Mouse (Mus musculus) cerebellum, adult 9-10 months (tissue): ENCODE measurements around the gene Zp3.

Experiments
- DNase-seq: peaks from one replicate; pipeline ENCODE4 v3.0.0; 2022

The Zp3 gene

DNA sequence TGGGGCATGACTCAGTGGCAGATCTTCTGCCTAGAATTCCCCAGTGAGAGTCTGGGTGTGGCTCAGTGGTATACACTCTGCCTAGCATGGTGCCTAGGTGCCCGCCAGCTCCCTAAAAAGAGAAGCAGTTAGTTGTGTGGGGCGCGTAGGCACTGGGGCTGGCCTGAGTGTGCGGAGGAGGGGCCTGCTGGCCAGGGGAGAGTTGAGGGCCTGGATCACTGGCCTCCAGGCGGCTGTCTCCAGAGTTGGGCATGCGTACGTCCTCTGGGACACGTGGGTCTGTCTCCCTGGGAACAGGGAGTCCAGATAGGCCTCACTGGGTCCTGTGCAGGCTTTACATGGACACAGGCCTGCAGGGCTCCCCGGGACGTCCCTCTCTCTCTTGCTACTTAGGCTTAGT lies 35.0 kb downstream of the Zp3 start:
- DNase-seq = no peak

DNA sequence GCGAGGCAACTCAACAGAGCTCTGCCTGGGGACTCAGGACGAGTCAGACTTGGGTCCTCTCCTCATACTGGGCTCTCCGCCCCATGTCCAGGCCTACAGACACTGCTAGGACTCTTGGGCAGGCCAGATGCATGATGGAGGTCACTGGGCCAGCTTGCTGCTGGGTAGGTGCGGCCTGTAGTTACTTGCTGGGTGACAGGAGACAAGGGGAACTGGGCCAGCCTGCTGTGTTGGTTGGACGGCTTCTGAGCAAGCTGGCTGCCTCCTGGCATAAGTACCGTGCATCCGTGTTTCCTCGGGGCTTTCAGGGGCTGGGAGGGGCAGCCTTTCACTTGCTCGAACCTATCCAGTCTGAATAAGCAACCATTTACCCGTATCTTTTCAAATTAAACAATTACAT lies 35.7 kb downstream of the Zp3 start:
- no peak for DNase-seq

DNA sequence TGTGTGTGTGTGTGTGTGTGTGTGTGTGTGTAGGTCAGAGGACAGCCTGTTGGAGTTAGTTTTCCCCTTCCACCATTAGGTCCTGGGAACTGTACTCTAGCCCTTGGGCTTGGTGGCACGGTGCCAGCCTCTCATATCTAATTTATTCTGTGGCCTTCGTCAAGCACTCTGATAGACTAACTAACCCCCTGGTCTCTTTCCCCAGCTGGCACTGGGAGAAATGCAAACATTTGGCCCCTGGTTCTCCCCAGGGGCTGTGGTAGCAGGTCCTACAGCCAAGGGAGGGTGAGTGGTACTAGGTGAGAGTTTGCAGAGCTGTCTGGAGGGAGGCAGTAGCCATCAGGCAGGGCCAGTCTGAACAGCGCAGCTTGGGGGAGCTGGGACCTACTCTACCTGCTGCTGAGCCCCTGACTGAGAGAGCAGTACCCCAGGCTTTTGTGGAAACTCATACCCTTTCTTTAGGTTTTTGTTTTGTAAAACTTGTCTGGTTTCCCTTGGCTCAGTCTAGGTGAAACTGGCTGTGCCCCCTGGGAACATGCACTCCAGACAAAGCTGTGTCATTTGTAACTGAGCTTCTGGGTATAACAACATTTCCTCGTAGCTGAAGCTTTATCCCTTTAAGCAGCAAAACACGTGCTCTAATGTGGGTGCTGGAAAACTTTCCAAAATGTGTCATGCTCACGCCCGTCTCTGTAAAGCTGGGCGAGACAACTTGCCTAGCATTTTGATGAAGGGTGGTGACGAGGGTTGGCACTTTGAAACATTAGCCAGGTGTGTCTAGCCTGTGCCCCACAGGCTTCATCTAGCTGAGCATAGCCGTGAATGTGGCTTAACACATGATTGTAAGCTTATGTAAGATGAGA lies 36.3 kb downstream of the Zp3 start:
- DNase-seq = no peak

- DNase-seq = no peak
Measured at GRCm38 (mm10) chr5:136017262-136017661, 37.4 kb downstream of the Zp3 start.

DNA sequence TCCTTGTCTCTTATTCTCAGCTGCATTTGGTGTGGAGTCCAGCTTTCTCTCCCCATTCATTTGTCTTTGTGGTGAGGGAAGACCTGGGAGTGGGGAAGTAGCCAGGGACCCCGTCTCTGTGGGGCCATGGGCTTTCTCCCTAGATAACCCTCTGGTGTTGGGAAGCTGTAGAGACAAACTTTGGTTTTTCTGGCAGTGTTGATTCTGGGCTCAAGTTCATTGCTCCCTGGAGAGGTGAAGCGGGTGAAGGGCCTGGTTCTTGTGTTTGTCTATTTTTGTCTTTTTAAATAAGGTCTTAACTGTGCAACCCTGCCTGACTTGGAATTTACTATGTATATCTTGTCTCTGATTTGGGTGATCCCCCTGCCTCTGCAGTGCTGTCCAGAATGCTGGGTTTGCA lies 38.8 kb downstream of the Zp3 start:
- DNase-seq = no peak

DNA sequence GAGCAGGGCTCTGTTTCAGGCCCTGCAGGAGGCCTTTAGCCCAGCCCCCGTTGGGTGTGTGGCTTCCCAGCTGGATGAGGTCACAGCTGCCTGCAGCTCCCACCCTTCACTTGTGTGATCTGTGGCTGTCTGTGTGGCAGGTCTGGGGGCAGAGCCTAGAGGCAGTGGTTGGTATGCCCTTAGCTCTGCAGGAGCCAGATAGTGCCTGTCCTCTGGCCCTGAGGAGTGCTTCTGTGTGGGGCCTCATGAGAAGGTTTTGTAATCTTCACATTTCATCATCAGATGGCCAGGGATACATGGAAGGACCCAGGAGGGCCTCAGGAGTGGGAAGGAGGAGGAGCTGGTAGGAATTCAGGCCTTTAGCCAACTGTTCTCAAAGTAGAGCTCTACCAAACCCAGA lies 40.0 kb downstream of the Zp3 start:
- no peak for DNase-seq

GRCm38 (mm10) chr5:136025712-136026111 lies 45.8 kb downstream of the Zp3 start:
- peak; percentile 43 for DNase-seq

DNA sequence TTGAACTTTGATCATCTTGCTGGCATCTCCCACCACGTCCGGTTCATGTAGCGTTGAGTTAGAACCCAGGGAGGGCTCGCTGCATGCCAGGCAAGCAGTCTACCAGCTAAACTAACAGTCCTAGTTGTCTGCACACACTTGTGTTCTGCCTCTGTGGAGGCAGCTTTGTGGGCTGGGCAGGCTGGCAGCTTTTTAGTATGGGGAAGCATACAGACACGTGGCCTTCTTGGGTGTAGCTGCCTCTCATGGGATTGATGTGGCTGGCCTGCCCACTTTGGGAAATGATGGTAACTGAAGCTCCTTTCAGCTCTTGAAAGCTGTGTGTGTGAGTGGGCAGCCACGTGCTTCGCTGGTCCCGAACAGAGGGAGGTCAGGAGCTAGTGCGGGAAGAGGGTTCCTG lies 47.0 kb downstream of the Zp3 start:
- DNase-seq = no peak

DNA sequence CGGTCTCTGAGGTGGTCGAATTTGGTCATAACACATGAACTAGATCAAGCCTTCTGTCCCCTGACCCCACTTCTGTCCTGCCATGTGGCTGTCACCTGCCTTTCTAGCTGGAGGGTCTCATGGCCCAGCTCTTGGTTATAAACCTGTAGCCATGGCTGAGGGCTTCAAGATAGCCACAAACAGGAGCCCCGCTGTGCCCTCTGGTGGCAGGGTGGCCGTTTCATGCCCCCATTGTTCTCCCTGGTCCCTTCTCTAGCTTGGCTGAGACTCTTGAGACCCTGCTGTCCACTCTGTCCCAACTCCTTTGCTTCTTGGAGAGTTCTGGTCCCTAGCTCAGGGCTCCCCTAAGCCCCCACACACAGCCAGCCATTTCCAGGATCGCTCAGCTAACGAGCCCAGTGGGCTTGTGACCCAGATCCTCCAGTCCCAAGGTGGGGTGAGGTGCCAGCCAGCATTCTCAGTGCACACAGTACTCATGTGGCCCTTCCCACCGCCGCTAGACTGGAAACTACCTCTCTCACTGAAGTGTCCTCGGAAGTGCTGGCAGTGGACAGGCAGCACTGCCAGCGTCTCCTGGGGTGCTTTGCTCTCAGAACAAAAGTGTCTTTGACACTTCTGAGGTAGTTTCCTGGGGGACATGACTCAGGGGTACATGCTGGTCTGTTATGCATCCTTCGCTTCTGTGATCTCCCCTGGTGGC lies 47.9 kb downstream of the Zp3 start:
- no peak for DNase-seq

DNA sequence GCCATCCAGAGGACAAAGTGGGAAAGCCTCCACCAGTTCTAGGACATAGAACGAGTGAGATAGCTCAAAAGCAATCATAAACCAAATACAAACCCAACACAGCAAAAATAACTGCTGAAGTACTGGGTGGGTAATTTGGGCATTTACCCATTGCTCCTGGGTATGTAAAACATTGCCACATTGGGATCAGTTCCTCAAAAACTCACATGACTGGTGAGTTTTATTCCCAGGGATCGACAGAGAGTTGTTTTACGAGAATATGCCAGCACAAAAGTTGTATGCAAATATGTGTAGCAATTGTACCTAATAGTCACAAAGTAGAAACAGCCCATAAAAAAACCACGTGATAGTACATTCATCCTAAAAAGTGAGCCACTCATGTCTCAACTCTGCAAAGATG lies 55.0 kb downstream of the Zp3 start:
- DNase-seq = no peak

DNA sequence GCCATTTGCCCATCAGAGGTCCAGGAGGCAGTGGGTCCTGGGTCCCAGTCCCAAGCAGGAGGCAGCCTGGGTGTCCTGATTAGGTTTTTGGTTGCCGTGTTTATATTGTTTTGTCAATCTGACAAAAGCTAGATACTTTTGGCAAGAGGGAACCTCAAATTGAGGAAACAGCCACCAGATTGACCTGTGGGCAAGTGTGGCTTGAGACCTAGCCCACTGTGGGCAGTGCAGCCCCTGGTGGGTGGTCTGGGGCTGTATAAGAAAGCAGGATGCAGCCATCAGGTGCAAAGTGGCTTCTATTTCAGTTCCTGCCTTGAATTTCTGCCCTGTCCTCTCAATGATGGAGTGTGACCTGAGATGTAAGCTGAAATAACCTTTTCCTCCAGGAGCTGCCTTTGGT lies 55.4 kb downstream of the Zp3 start:
- no peak for DNase-seq

- DNase-seq = no peak
Measured at GRCm38 (mm10) chr5:136036667-136037066, 56.8 kb downstream of the Zp3 start.
